Mouse (Mus musculus): ENCODE measurements at regions not wholly inside any gene's neighbourhood (a gene's known extent, or its start where the extent isn't known, plus 50 kb on each side); places are given as distances from the start of the nearest gene placed in this dataset.

DNA sequence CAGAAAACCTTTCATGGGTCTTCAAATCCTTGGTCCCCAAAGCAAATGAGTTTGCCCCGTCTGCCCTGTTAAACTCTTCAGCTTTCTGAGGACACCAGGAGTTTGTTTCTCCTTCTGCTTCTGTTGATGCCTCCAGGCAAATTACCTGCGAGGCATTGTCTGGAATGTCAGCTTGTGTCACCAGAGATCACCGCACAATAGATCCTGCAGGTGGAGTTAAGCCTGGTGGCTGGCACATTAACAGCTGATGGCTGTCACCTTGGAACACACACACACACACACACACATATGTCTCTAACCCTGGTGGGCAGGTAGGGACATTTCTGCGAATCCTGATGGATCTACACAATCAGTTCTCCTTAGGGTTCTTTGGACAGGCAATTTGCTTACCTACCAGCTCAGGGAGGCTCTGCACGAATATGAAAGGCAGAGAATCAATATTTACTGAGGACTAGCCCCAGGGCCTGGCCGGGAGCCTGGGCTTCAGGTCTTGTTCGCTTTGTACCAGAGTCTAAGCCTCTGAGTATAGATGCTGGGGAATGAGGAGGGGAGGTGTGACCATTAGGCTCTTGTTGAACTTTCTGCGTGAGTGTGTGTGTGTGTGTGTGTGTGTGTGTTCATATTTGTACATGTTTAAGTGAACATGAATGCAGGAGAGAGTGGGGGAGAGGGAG lies 143.4 kb downstream of the Inhbb start:
- no peak overlapping the region for H3K9ac ChIP-seq (replicated peaks; ENCODE audit: low read length, poor library complexity, severe bottlenecking)
- TF ChIP-seq CTCF (IDR thresholded peaks at IDR 0.05) = no peak
- H3K4me1 ChIP-seq (ENCODE audit: insufficient read depth, low read length) = no peaks in the 10 kb centered on the region
- ATAC-seq (ENCODE audit: low FRiP score) = no peak
- H3K9me3 ChIP-seq (ENCODE audit: low read length) = no peaks in the 10 kb centered on the region
- no peaks in the 10 kb centered on the region for H3K36me3 ChIP-seq (ENCODE audit: insufficient read depth, low read length)
- no peak for DNase-seq (ENCODE audit: low spot score)
- H3K4me2 ChIP-seq (ENCODE audit: low read depth, low read length, poor library complexity, severe bottlenecking) = no peak overlapping the region
- no peak overlapping the region for H3K4me3 ChIP-seq (ENCODE audit: low read depth, low read length)
- 80% methylated on average over 8 of the region's 8 CpGs for whole genome bisulfite sequencing
- H3K27ac ChIP-seq (ENCODE audit: low read depth, low read length) = no peak overlapping the region
- no peaks in the 10 kb centered on the region for H3K27me3 ChIP-seq (ENCODE audit: insufficient read depth, low read length)

GRCm38 (mm10) chr1:119277990-119278389 lies 144.1 kb downstream of the Inhbb start:
- no peak for DNase-seq (ENCODE audit: low spot score)
- H3K27me3 ChIP-seq (ENCODE audit: insufficient read depth, low read length) = no peaks in the 10 kb centered on the region
- H3K9me3 ChIP-seq (ENCODE audit: low read length) = no peaks in the 10 kb centered on the region
- 73% methylated on average over 4 of the region's 4 CpGs for WGBS
- ATAC-seq (ENCODE audit: low FRiP score) = no peak
- H3K9ac ChIP-seq (replicated peaks; ENCODE audit: low read length, poor library complexity, severe bottlenecking) = no peak overlapping the region
- no peak for TF ChIP-seq CTCF (IDR thresholded peaks at IDR 0.05)
- H3K27ac ChIP-seq (ENCODE audit: low read depth, low read length) = no peak overlapping the region
- H3K4me3 ChIP-seq (ENCODE audit: low read depth, low read length) = no peak overlapping the region
- no peak overlapping the region for H3K4me2 ChIP-seq (ENCODE audit: low read depth, low read length, poor library complexity, severe bottlenecking)
- no peaks in the 10 kb centered on the region for H3K4me1 ChIP-seq (ENCODE audit: insufficient read depth, low read length)
- H3K36me3 ChIP-seq (ENCODE audit: insufficient read depth, low read length) = no peaks in the 10 kb centered on the region

- no peak overlapping the region for H3K4me3 ChIP-seq (ENCODE audit: low read depth, low read length)
- no peak overlapping the region for H3K27ac ChIP-seq (ENCODE audit: low read depth, low read length)
- H3K27me3 ChIP-seq (ENCODE audit: insufficient read depth, low read length) = no peaks in the 10 kb centered on the region
- TF ChIP-seq CTCF (IDR thresholded peaks at IDR 0.05) = no peak
- no peak for DNase-seq (ENCODE audit: low spot score)
- 81% methylated on average over 5 of the region's 5 CpGs for WGBS
- H3K4me2 ChIP-seq (ENCODE audit: low read depth, low read length, poor library complexity, severe bottlenecking) = no peak overlapping the region
- peaks cover 4% of the 10 kb centered on the region; the same call in 1 of the 2 replicates for H3K9me3 ChIP-seq (ENCODE audit: low read length)
- no peaks in the 10 kb centered on the region for H3K36me3 ChIP-seq (ENCODE audit: insufficient read depth, low read length)
- no peaks in the 10 kb centered on the region; the same call in 1 of the 2 replicates for H3K4me1 ChIP-seq (ENCODE audit: insufficient read depth, low read length)
- no peak for ATAC-seq (ENCODE audit: low FRiP score)
- no peak overlapping the region for H3K9ac ChIP-seq (replicated peaks; ENCODE audit: low read length, poor library complexity, severe bottlenecking)
These were observed 156.0 kb downstream of the Inhbb start for GRCm38 (mm10) chr1:119266013-119266412.

GRCm38 (mm10) chr1:119265192-119265891 lies 156.7 kb downstream of the Inhbb start:
- Histone ChIP-seq H3K9ac (replicated peaks; ENCODE audit: low read length, poor library complexity, severe bottlenecking) (no peak overlapping the region), H3K9me3 (ENCODE audit: low read length) (peaks cover 4% of the 10 kb centered on the region; the same call in 1 of the 2 replicates), H3K36me3 (ENCODE audit: insufficient read depth, low read length) (no peaks in the 10 kb centered on the region), H3K4me2 (ENCODE audit: low read depth, low read length, poor library complexity, severe bottlenecking) (no peak overlapping the region), H3K27ac (ENCODE audit: low read depth, low read length) (no peak overlapping the region), H3K4me3 (ENCODE audit: low read depth, low read length) (no peak overlapping the region), H3K4me1 (ENCODE audit: insufficient read depth, low read length) (no peaks in the 10 kb centered on the region; the same call in 1 of the 2 replicates), H3K27me3 (ENCODE audit: insufficient read depth, low read length) (no peaks in the 10 kb centered on the region)
- WGBS = 52% methylated on average over 10 of the region's 10 CpGs
- ATAC-seq (ENCODE audit: low FRiP score) = peak; percentile 38; the same call in 1 of the 2 replicates
- no peak for TF ChIP-seq CTCF (IDR thresholded peaks at IDR 0.05)
- DNase-seq (ENCODE audit: low spot score) = no peak

GRCm38 (mm10) chr1:119259455-119259854 lies 162.6 kb downstream of the Inhbb start:
- no peak overlapping the region for H3K9ac ChIP-seq (replicated peaks; ENCODE audit: low read length, poor library complexity, severe bottlenecking)
- no peak overlapping the region for H3K4me3 ChIP-seq (ENCODE audit: low read depth, low read length)
- H3K4me2 ChIP-seq (ENCODE audit: low read depth, low read length, poor library complexity, severe bottlenecking) = no peak overlapping the region
- TF ChIP-seq CTCF (IDR thresholded peaks at IDR 0.05) = no peak
- ATAC-seq (ENCODE audit: low FRiP score) (no peak), DNase-seq (ENCODE audit: low spot score) (peak; percentile 66)
- WGBS = 79% methylated on average over 9 of the region's 9 CpGs
- no peaks in the 10 kb centered on the region for H3K36me3 ChIP-seq (ENCODE audit: insufficient read depth, low read length)
- H3K27me3 ChIP-seq (ENCODE audit: insufficient read depth, low read length) = no peaks in the 10 kb centered on the region
- H3K4me1 ChIP-seq (ENCODE audit: insufficient read depth, low read length) = no peaks in the 10 kb centered on the region
- H3K27ac ChIP-seq (ENCODE audit: low read depth, low read length) = no peak overlapping the region
- peaks cover 4% of the 10 kb centered on the region; the same call in 1 of the 2 replicates for H3K9me3 ChIP-seq (ENCODE audit: low read length)

DNA sequence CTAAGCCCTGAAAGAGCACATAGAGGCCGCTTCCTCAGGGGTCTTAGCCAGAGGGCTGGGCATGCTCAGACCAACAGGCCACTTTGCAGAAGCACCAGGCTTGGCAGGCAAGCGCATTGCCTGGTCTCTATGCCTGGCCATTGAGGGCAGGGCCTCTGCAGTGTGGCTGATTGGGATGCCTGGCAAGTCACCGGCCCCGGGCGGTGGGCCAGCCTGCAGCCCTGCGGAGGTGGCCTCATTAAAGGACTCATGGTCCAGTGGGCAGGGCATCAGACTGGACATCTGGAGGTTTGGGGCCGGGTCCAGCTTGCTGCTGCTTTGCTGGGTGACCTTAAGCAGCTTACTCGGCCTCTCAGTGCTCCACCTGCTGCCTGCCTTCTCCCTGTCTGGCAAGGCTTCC lies 165.3 kb downstream of the Inhbb start:
- Histone ChIP-seq H3K36me3 (ENCODE audit: insufficient read depth, low read length) (no peaks in the 10 kb centered on the region), H3K9me3 (ENCODE audit: low read length) (peaks cover under 1% of the 10 kb centered on the region; the same call in 1 of the 2 replicates), H3K4me2 (ENCODE audit: low read depth, low read length, poor library complexity, severe bottlenecking) (no peak overlapping the region), H3K4me3 (ENCODE audit: low read depth, low read length) (no peak overlapping the region), H3K27me3 (ENCODE audit: insufficient read depth, low read length) (no peaks in the 10 kb centered on the region), H3K27ac (ENCODE audit: low read depth, low read length) (no peak overlapping the region), H3K4me1 (ENCODE audit: insufficient read depth, low read length) (no peaks in the 10 kb centered on the region), H3K9ac (replicated peaks; ENCODE audit: low read length, poor library complexity, severe bottlenecking) (no peak overlapping the region)
- TF ChIP-seq CTCF (IDR thresholded peaks at IDR 0.05) = 0 out of 2 replicates have a peak, but pooled peaks have one; percentile 1
- peak; percentile 85 for ATAC-seq (ENCODE audit: low FRiP score)
- 49% methylated on average over 8 of the region's 8 CpGs for WGBS
- DNase-seq (ENCODE audit: low spot score) = peak; percentile 94

Measured in midbrain, postnatal 0 days (tissue).